Mouse (Mus musculus) MEL (cell line): ENCODE results near the gene Slc44a5.

ENCODE experiments used
- CTCF ChIP-seq, 3 experiments: IDR thresholded peaks in 2 of 3; conservative IDR thresholded peaks in 1 of 3; 2 replicates each; pipeline ENCODE4 v1.5.1; 2011 to 2012; ENCODE audit warnings: low read length in 3 of 3, low read depth in 2 of 3, mild to moderate bottlenecking in 2 of 3, improper control_type of control experiment in 1 of 3, inconsistent platforms in 1 of 3, mixed read lengths in 1 of 3, moderate library complexity in 1 of 3; ENCODE audit not compliant: control insufficient read depth in 1 of 3, insufficient read depth in 1 of 3, poor library complexity in 1 of 3, severe bottlenecking in 1 of 3
- EP300 ChIP-seq, 2 experiments: IDR thresholded peaks; 2 replicates each; pipeline ENCODE4 v1.6.1; 2011; ENCODE audit warnings: improper control_type of control experiment in 2 of 2, low read length in 2 of 2, low read depth in 1 of 2, mild to moderate bottlenecking in 1 of 2
- GATA1 ChIP-seq: IDR thresholded peaks from 2 replicates; pipeline ENCODE4 v1.6.1; 2011; ENCODE audit warnings: low read depth, low read length, improper control_type of control experiment
- JUND ChIP-seq: IDR thresholded peaks from 2 replicates; pipeline ENCODE4 v1.6.1; 2011; ENCODE audit warnings: low read depth, mild to moderate bottlenecking, improper control_type of control experiment, low read length
- MAFK ChIP-seq: IDR thresholded peaks from 2 replicates; pipeline ENCODE4 v1.6.1; 2011; ENCODE audit warnings: low read depth, mild to moderate bottlenecking, low read length, improper control_type of control experiment, borderline replicate concordance
- MAX ChIP-seq: IDR thresholded peaks from 2 replicates; pipeline ENCODE4 v1.6.1; 2011; ENCODE audit warnings: low read length, improper control_type of control experiment
- MAZ ChIP-seq: IDR thresholded peaks from 2 replicates; pipeline ENCODE4 v1.6.1; 2012; ENCODE audit warnings: low read depth, mild to moderate bottlenecking, inconsistent platforms, low read length, improper control_type of control experiment
- MEF2A ChIP-seq: IDR thresholded peaks from 2 replicates; pipeline ENCODE4 v1.6.1; 2014; ENCODE audit warnings: low read depth, mild to moderate bottlenecking, inconsistent platforms, low read length, improper control_type of control experiment; ENCODE audit not compliant: poor library complexity, insufficient replicate concordance, severe bottlenecking; ENCODE audit errors: extremely low read depth
- POLR2A ChIP-seq, 2 experiments: IDR thresholded peaks; 2 replicates each; pipeline ENCODE4 v1.6.1; 2011 to 2012; ENCODE audit warnings: low read length in 2 of 2, mild to moderate bottlenecking in 2 of 2, control low read depth in 1 of 2, improper control_type of control experiment in 1 of 2, low read depth in 1 of 2, moderate library complexity in 1 of 2; ENCODE audit not compliant: control insufficient read depth in 1 of 2, insufficient read depth in 1 of 2, poor library complexity in 1 of 2
- POLR2AphosphoS2 ChIP-seq: IDR thresholded peaks from 2 replicates; pipeline ENCODE4 v1.6.1; 2011; ENCODE audit warnings: low read length, improper control_type of control experiment
- TCF12 ChIP-seq: IDR thresholded peaks from 2 replicates; pipeline ENCODE4 v1.6.1; 2014; ENCODE audit warnings: low read depth, mild to moderate bottlenecking, inconsistent platforms, low read length, improper control_type of control experiment, moderate library complexity
- USF1 ChIP-seq: IDR thresholded peaks from 2 replicates; pipeline ENCODE4 v1.6.1; 2014; ENCODE audit warnings: low read depth, mild to moderate bottlenecking, inconsistent platforms, low read length, improper control_type of control experiment, moderate library complexity
- ZC3H11A ChIP-seq: IDR thresholded peaks from 2 replicates; pipeline ENCODE4 v1.6.1; 2012; ENCODE audit warnings: low read depth, mild to moderate bottlenecking, inconsistent platforms, low read length, improper control_type of control experiment
- ZKSCAN1 ChIP-seq: IDR thresholded peaks from 2 replicates; pipeline ENCODE4 v1.6.1; 2012; ENCODE audit warnings: low read depth, mild to moderate bottlenecking, inconsistent platforms, low read length, improper control_type of control experiment, moderate library complexity

DNA sequence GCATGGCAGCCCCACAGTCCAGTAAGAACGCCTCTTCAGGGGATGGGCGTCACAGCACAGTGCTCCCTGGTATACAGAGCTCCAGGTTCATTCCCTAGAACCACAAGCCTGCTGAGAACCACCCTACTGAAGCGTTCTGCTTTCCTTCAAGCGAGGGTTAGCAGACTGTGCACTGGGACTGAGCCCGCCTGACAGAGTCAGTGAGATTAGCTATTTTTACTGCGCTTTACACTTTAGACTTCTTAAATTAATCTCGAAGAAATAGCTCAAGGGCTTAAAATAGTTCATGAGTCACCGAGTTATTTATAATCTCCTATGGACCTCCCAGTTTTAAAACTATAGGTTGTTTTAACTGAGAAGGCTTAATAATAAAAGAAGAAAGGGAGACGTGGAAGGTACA, 37.4 kb upstream of the Slc44a5 start:
- no peak for TF ChIP-seq CTCF (IDR thresholded peaks at IDR 0.05 in 2 of 3, conservative IDR thresholded peaks at IDR 0.05 in 1 of 3; ENCODE audit: control insufficient read depth in 1 of 3, insufficient read depth in 1 of 3, low read depth in 2 of 3, low read length in 3 of 3, poor library complexity in 1 of 3, severe bottlenecking in 1 of 3)
- TF ChIP-seq POLR2A (IDR thresholded peaks at IDR 0.05; ENCODE audit: control insufficient read depth in 1 of 2, insufficient read depth in 1 of 2, low read depth in 1 of 2, low read length in 2 of 2, poor library complexity in 1 of 2), result no peak
- TF ChIP-seq ZKSCAN1, result no peak
- no peak for TF ChIP-seq EP300 (IDR thresholded peaks at IDR 0.05; ENCODE audit: low read depth in 1 of 2, low read length in 2 of 2)
- no peak for TF ChIP-seq ZC3H11A
- TF ChIP-seq MAFK, result no peak
- TF ChIP-seq MAX, result no peak
- TF ChIP-seq USF1, result no peak
- no peak for TF ChIP-seq GATA1
- no peak for TF ChIP-seq MEF2A
- no peak for TF ChIP-seq MAZ
- TF ChIP-seq JUND, result no peak
- TF ChIP-seq TCF12, result no peak
- TF ChIP-seq POLR2AphosphoS2, result no peak
